Mouse (Mus musculus) adrenal gland (tissue): ENCODE measurements around the gene Prr15l.

Experiments
- intact Hi-C: fragments of 180-260 bp; cut with DNase I; formaldehyde crosslinking; loops from one replicate; pipeline ENCODE4 v1.15.1; 2025

The Prr15l gene

GRCm38 (mm10) chr11:96917415-96917814 is 10.5 kb upstream of the Prr15l start:
- intact Hi-C loops = loop anchor here (2.0 to 10.0 kb wide), 2 partner anchors 45 to 107 kb away; partner anchors contain the start of gene Scrn2

GRCm38 (mm10) chr11:96919003-96919402 is 8.9 kb upstream of the Prr15l start:
- intact Hi-C loops = loop anchor here (2.0 to 10.0 kb wide), 2 partner anchors 14 to 106 kb away; partner anchors contain the start of gene Scrn2

DNA sequence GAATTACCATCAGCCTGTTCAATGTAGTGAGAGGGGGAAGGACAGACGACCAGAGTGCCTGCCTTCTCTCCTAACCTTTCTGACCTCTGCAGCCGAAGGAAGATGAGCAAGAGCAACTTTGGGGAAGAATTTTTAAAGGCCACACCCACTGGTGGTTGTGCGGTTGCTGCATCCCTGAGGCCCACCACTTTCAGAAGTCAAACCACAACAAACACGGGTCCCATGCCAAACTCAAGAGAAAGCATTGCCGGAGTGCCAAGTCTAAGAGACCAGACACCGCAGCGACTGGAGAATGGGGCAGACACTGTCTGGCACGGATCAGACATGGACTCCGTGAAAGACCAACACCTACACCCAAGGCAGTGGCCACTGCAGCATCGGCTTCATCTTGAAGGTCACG is 3.0 kb upstream of the Prr15l start:
- intact Hi-C loops = no loop called here

DNA sequence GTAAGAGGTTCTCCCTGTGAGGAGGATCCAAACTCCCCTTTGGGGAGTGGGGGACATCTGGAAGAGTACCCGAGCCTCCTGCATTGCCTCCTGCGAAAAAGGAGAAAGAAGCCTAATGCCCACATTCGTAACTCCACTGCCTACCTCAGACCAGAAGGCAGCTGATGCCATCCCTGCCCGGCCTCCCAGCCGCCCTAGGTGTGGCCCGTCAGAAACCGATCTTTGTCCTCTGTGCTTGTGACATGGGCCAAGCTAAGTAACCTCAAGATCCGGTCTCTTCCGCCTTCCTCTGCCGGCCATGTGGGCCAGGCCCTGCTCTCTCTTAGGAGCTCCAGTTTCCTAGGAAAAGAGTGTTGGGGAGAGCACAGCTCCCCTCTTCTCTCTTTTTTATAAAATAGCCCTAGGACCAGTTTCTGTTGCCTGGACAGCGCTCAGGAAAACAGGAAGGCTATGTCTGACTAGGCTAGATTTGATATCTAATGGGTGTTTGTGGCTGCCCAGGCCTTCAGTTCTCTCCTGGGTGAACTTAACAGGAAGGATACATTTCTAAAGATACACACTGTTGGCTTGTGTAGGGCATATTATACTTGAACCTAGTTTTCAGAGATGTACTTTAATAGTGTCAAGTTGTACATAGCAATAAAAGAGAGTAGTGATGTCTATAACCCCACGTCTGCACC is 2.3 kb upstream of the Prr15l start:
- intact Hi-C loops = no loop called here

DNA sequence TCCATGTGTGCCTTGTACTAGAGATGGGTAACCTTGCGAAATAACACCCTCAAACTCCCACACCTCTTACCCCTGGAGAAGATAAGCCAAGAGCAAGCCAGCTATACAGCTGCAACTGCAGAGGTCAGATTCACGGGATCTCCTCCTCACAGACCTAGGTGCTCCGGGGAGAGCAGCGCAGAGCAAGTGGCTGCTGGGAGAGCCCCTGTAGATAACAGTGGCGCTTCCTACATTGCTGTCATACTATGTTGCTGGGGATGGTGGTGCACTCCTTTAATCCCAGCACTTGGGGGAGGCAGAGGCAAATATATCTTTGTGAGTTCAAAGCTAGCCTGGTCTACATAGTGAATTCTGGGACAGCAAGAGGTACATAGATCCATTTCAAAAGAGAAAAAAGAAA is 1.3 kb upstream of the Prr15l start:
- intact Hi-C loops = no loop called here

DNA sequence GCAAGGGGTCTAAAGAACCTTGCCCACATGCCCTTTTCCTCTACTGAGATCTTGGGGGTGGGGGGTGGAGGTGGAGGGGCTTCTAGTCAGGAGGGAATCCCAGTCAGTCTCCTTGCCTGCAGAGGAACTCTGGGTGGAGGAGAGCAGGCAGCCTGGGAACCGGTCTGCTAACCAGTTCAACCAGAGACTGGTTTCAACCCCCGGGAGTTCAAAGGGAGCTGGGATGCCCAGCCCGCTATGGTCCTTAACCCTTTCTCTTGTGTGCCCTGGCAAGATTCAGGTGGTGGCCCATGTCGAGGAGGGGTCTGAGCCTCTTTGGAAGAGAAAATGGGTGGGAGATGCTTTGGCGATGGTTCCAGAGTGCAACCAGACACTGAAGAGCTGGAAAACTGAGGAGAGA is 787 bp downstream of the Prr15l start:
- intact Hi-C loops = no loop called here

- intact Hi-C loops = no loop called here
These were observed 1.3 kb downstream of the Prr15l start for GRCm38 (mm10) chr11:96929096-96929765.

DNA sequence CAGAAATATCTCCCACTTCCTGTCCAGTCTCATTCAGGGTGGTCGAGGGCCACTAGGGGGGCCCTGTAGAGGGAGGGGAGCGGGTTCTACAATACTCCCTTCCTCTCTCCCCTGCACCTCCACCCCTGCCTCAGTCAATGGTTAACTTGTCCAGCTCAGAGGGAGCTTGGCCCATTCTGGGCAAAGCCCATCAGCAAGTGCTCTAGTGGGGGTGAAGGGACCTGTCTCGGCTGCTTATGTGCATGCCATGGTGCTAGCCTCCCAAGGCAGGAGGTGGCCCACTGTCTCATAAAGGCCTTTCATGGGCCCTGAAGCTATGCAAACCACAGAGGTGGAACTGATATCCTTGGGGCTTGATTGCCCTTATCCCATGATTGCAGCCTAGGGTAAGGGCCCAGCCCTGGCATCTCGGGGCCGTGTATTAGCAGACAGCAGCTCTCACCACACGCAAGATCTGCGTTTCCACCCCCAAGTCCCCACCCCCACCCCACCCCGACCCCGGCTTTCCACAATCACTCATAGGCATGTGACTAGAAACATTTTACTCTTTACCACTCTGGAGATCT is 1.9 kb downstream of the Prr15l start:
- intact Hi-C loops = no loop called here

DNA sequence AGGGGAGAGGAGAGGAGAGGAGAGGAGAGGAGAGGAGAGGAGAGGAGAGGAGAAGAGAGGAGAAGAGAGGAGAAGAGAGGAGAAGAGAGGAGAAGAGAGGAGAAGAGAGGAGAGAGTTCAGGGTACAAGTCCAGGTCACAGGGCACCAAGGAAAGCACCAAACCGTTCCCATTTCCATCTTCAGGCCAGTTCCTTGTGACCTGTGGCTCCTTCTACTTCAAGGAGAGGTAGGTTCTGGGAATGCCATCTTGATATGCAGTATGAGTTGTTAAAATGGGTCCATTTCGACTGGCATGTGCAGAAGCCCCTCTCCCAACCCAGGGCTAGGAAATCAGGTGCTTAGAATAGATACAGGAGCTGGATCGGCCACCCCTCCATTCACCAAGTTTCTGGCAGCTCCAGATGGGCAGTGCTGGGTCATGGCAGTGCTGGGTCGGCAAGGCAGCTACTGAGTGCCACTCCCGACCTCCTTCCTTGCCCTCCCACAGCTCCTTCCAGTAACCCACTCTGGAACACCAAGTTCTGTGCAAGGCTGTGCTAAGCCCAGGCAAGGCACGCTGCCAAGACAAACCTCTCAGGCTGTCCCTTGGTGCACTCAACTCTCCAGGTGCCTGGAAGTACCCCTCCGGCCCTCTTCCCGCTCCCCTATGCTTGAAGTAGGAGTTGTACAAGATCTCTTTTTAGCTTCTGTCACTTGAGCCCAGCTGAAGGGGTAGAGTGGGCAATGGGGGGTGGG is 3.6 kb downstream of the Prr15l start:
- intact Hi-C loops = loop anchor here (2.0 kb wide), 1 partner anchor 13 kb away; no protein-coding TSS in a partner anchor

DNA sequence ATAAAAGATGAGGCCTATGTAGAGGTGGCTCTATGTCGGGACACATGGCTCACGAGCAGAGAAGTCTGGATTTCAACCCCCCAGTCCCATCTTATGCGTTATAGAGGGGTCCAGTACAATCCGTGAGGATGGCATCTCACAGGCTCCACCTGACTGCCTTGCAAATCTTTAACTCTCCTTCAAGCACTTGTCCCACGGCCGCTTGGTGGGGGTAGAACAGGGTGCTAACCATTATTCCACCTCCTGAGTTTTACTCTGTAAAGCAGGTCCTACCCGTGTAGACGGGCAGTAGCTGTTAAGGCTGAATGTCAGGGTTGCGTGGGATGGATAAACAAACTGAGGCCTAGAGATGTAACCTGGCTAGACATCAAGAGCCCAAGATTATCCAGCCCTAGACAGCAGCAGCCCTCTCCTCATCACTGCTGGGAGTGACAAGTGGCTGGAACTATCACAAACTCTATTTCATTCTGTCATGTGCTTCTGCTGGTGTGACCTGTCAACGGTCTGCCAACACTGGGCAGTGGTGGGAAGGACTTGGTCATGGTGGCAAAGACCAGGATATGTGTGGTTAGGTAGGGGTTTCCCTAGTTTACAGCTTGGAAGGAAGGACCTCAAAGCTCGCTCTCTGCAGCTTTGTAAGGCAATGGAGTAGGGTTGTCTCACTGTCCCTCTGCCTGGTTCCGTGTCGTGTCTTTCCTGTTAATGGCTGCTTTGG is 5.8 kb downstream of the Prr15l start:
- intact Hi-C loops = loop anchor here (2.0 kb wide), 1 partner anchor 15 kb away; no protein-coding TSS in a partner anchor

DNA sequence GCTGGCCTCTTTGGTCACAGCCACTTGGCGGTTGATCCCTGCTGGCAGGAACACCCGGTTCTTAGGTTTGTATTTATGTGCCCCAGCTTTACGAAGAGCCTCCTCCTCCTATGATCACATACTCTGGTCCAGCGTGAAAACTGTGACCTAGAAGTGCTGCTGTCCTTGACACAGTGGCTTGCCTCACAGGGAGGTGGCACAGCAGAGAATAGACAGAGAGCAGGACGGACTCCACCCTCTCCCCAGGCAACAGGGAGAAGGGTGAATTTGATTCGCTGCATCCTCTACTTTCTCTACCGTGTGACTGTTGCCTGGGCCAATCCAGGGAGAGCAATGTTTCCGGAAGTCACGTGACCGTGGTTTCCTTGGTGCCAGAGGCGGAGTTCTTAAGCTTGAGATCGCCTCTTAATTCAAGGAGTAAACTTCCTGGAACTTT is 7.0 kb downstream of the Prr15l start:
- intact Hi-C loops = no loop called here

- intact Hi-C loops = no loop called here
These were observed 8.2 kb downstream of the Prr15l start for GRCm38 (mm10) chr11:96935872-96936650.

GRCm38 (mm10) chr11:96937549-96938425 is 9.9 kb downstream of the Prr15l start:
- intact Hi-C loops = no loop called here

- intact Hi-C loops = no loop called here
These were observed 10.5 kb downstream of the Prr15l start for GRCm38 (mm10) chr11:96938426-96938800.

- intact Hi-C loops = no loop called here
These were observed 12.9 kb downstream of the Prr15l start for GRCm38 (mm10) chr11:96940578-96941465.

- intact Hi-C loops = no loop called here
These were observed 14.2 kb downstream of the Prr15l start for GRCm38 (mm10) chr11:96941989-96942590.

- intact Hi-C loops = no loop called here
These were observed 15.9 kb downstream of the Prr15l start, which contains the start of gene Pnpo for GRCm38 (mm10) chr11:96943746-96944304. TSS of gene Pnpo (minus strand) at chr11:96943986.
